Mouse (Mus musculus) heart, embryonic 10.5 days (tissue): ENCODE data around the gene Ranbp10. TPM values are rescaled to one million over a fixed set of nuclear protein-coding genes. Genes with fewer than 3 reads are reported as not detected.

Experiments used
- DNase-seq: peaks from one replicate; pipeline ENCODE4 v3.0.0-alpha.2; 2017; ENCODE audit warnings: low spot score
- H3K27ac ChIP-seq: fragments of 300-500 bp; sonication (generic); 2 replicates; pipeline ENCODE4 v1.5.1; 2016; ENCODE audit warnings: mild to moderate bottlenecking
- H3K27me3 ChIP-seq: fragments of 300-500 bp; sonication (generic); 2 replicates; pipeline ENCODE4 v1.6.1; 2016; ENCODE audit warnings: mild to moderate bottlenecking; ENCODE audit not compliant: poor library complexity, insufficient read depth, severe bottlenecking
- H3K36me3 ChIP-seq: fragments of 300-500 bp; sonication (generic); 2 replicates; pipeline ENCODE4 v1.6.1; 2016; ENCODE audit warnings: mild to moderate bottlenecking, moderate library complexity
- H3K4me1 ChIP-seq: fragments of 300-500 bp; sonication (generic); 2 replicates; pipeline ENCODE4 v1.6.1; 2016; ENCODE audit warnings: mild to moderate bottlenecking
- H3K4me3 ChIP-seq: fragments of 300-500 bp; sonication (generic); 2 replicates; pipeline ENCODE4 v1.5.1; 2016; ENCODE audit warnings: mild to moderate bottlenecking, moderate library complexity
- H3K9me3 ChIP-seq: fragments of 300-500 bp; sonication (generic); 2 replicates; pipeline ENCODE4 v1.6.1; 2016; ENCODE audit warnings: mild to moderate bottlenecking, moderate library complexity
- WGBS: fragments of 180-500 bp; shearing (Covaris S2); methylation state at CpG from one replicate; pipeline ENCODE4 v1.1.7; 2016; 5-methylcytosine and 5-hydroxymethylcytosine counted together
- polyA plus RNA-seq: library from polyadenylated mRNA; unstranded; fragments of >200 nt; fragmentation: Nextera tagmentation; extraction: Ambion mirVana; gene quantifications from 2 replicates; pipeline ENCODE4 v1.2.1, GENCODE M21; 2016

Gene Ranbp10
- polyA plus RNA-seq, result 8.6 and 10.4 TPM in 2 replicates

DNA sequence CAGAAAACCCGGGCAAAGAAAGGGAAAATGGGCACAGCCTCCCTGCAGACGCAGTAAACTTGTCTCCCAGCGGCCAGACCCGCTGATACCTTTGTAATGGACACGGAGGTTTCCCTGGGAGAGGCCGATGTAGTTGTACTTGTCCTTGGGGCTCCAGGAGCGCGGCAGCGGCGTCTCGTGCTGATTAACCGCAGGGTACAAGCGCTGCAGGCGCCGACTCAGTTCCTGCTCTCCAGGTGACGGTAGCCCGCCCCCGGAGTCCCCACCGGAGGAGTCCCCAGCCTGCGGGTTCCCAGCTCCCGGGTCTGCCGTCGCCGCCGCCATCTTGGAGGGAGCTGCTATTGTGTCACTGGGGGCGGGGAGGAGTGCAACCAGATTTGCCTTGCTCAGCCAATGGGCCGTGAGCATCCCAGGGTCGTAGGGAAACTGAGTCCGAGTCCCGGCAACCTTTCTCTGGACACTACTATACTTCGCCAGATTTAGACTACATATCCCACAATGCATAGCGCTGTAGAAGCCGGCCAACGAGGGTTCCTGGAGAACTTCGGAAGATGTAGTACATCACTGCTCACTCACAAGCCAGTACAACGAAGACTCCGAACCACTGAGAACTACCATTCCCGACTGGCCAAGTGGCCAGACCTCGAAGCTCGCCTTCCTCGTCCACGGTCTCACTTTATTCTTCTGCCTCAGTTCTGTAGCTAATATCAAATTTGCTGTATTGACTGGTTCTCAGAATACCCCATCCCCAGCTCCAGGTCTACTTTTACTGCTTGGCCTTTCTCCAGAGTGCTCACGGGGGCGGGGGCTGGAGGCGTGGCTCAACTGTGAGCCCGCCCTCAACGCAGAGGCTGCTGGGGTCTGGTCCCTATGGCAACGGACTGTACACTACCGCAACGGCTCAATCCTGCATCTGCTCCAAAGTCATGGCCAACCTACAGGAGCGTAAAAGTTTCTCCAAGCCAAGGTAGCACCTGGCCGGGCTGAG is at the start of gene Ranbp10, which contains the start of gene Tsnaxip1:
Gene Ranbp10, minus strand, starts transcription at position 490 of the 988 bp plus-strand sequence.
Gene Tsnaxip1, plus strand, starts transcription at position 871 of the 988 bp plus-strand sequence.
- peak; percentile 100 for DNase-seq
- under 1% methylated on average over 52 of the region's 52 CpGs for WGBS
- H3K4me1 ChIP-seq, result peaks cover 17% of the 10 kb centered on the region
- no peaks in the 10 kb centered on the region for H3K27me3 ChIP-seq
- peak within 1 kb of the TSS; percentile 97 for H3K4me3 ChIP-seq
- peak within 1 kb of the TSS; percentile 95 for H3K27ac ChIP-seq
- peaks cover 30% of the 10 kb centered on the region for H3K36me3 ChIP-seq
- no peaks in the 10 kb centered on the region for H3K9me3 ChIP-seq

DNA sequence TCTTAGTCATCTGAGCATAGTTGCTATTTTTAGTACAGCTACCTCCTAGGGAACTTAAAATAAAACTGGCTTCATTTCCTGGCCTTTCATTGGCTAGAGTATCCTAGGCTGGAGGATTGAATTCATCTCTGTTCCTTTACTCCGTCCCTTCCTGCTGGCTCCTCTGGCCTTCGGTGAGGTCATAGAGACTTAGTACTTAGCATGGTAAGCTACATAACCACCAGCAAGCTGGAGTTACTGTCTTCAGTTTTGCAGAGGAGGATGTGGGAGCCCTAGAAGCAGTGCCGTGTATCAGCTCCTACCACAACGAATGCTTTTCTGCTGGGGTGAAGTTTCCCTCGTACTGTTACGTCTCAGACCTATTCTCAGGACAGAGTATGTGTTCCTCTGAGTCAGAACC is 47.2 kb upstream of the Ranbp10 start:
- DNase-seq, result no peak
- Histone ChIP-seq H3K27me3 (no peaks in the 10 kb centered on the region), H3K36me3 (peaks cover 85% of the 10 kb centered on the region), H3K4me3 (no peak overlapping the region), H3K9me3 (no peaks in the 10 kb centered on the region), H3K27ac (peak overlapping the region; percentile 24; the same call in 1 of the 2 replicates), H3K4me1 (peaks cover 18% of the 10 kb centered on the region)
- WGBS, result 71% methylated on average over 6 of the region's 6 CpGs

DNA sequence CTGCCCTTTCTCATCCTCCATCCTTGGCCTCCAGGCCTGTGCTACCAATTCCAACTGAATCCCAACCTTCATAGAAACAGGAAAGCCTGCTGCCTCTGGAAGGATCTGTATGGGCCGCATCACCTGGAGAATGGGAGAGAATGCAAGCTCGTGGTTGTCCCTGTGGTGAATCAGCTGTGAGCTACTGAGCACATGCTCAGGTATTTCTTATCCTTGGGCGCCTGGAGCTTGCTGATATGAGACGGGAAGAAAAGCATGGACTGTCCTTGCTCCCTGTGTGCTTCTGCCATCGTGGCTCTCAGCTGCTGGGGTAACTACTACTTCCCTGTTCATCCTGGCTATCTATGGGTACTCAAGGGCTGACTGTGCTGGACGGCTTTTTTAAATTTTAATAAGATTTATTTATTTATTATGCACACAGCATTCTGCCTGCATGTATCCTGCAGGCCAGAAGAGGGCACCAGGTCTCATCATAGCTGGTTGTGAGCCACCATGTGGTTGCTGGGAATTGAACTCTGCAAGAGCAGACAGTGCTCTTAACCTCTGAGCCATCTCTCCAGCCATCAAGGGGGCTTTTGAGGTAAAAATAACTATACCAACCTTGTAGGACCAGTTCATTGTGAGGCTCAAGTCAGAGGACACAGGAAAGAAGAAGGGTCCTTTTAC is 39.3 kb upstream of the Ranbp10 start:
- Histone ChIP-seq H3K4me1 (peaks cover 25% of the 10 kb centered on the region), H3K9me3 (no peaks in the 10 kb centered on the region), H3K4me3 (no peak overlapping the region), H3K27ac (no peak overlapping the region), H3K27me3 (no peaks in the 10 kb centered on the region), H3K36me3 (peaks cover 80% of the 10 kb centered on the region)
- DNase-seq, result no peak
- 77% methylated on average over 6 of the region's 6 CpGs for WGBS

DNA sequence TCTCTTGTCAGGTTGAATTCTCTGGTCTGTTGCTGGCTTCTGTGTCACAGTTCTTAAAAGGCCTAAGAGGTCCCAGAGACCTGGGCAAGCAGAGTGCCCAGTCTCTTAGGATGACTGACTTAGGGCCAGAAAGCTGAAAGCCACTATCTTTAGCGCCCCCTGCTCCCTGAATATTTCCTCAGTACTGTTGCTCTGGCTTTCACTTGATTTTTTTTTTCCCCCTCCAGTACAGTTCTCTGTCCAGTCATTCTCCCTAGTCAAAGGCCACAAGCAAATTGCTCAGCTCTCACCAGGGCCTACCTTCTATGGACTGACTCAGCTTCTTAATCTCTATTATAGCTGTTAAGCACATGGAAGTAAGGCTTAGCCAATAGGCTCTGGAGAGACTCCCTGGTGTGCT is 34.8 kb upstream of the Ranbp10 start:
- peak overlapping the region; percentile 98 for H3K4me3 ChIP-seq
- peak overlapping the region; percentile 98; the same call in 1 of the 2 replicates for H3K27ac ChIP-seq
- peaks cover 51% of the 10 kb centered on the region for H3K4me1 ChIP-seq
- H3K9me3 ChIP-seq, result no peaks in the 10 kb centered on the region
- H3K36me3 ChIP-seq, result peaks cover 48% of the 10 kb centered on the region
- DNase-seq, result no peak
- WGBS, result 11% methylated on average over 1 of the region's 1 CpGs
- no peaks in the 10 kb centered on the region for H3K27me3 ChIP-seq

DNA sequence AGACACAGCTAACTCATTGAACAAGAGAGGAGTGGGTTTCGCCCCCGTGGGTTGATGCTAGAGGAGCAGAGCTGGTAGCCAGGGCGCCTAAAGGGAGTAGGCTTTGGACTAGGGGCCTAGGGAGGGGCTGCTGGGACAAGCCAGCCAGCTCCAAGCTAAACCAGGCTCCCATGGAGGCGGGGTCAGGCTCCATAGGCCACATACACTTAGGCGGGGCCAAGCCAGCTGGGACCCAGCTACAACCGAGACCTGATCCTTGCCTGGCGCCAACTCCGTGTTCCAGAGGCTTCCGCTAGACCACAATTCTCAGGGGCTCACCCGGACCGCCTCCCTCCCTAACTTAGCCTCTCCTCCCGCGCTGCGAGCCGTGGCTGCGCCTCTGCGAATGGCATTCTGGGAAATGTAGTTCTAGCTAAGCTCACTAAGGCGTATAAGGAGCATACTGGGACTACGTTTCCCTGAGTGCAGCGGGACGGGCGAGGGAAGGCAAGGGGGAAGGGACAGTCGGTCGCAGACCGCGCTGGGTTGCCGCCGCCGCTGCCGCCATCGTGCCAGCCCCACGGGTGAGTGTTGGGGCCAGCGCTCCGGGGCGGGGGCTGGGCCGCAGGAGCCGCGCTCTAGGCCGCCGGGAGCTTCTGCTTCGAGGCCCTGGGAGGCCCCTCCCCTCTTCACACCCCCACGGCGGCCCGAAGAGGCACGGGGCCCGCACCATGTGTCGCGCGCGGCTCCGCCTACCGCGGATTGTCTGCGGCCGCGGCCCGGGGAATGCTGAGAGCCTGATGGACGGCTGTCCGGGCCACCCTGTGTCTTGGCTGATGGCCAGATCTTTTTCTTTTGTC is 33.2 kb upstream of the Ranbp10 start, which contains the start of gene Nutf2:
Gene Nutf2, plus strand, starts transcription at position 438 of the 839 bp plus-strand sequence.
- peak within 1 kb of the TSS; percentile 98 for H3K4me3 ChIP-seq
- H3K27ac ChIP-seq, result peak within 1 kb of the TSS; percentile 98
- WGBS, result under 1% methylated on average over 59 of the region's 59 CpGs
- peaks cover 33% of the 10 kb centered on the region for H3K36me3 ChIP-seq
- peaks cover 67% of the 10 kb centered on the region for H3K4me1 ChIP-seq
- no peaks in the 10 kb centered on the region for H3K9me3 ChIP-seq
- DNase-seq, result peak; percentile 100
- H3K27me3 ChIP-seq, result no peaks in the 10 kb centered on the region

DNA sequence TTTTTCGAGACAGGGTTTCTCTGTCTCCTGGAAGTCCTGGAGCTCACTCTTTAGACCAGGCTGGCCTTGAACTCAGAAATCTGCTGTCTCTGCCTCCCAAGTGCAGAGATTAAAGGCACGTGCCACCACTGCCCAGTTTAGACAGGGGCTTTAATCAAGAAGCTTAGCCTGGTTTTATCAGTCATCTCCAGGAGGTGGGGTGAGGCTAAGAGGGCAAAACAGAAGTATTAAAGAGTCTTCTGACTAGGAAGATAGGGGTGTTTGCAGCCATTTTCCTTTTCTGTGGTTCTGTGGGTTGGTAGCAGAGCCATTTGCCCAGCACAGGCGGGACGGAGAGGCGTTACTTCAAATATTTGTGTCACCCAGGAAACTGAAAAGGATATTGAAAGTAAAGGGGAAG is 32.2 kb upstream of the Ranbp10 start:
- Histone ChIP-seq H3K27me3 (no peaks in the 10 kb centered on the region), H3K27ac (peak overlapping the region; percentile 98), H3K36me3 (peaks cover 25% of the 10 kb centered on the region), H3K9me3 (no peaks in the 10 kb centered on the region), H3K4me3 (peak overlapping the region; percentile 98; the same call in 1 of the 2 replicates), H3K4me1 (peaks cover 70% of the 10 kb centered on the region)
- no peak for DNase-seq
- WGBS, result 60% methylated on average over 5 of the region's 5 CpGs

DNA sequence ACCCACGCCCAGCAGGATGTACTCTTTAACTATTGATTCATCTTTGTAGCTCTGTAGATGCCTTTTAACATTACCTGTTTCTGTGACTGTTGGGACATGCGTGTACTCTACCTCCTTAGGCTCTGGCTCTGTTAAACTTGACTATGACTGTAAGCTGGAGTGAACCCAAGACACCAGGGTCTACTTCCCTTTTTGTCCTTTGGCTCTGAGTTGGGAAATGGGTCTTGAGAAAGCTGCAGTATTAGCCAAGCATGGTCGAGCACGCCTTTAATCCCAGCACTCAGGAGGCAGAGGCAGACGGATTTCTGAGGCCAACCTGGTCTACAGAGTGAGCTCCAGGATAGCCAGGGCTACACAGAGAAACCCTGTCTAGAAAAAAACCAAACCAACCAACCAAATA is 31.3 kb upstream of the Ranbp10 start:
- Histone ChIP-seq H3K4me1 (peaks cover 66% of the 10 kb centered on the region), H3K27ac (no peak overlapping the region), H3K27me3 (no peaks in the 10 kb centered on the region), H3K9me3 (no peaks in the 10 kb centered on the region), H3K36me3 (peaks cover 19% of the 10 kb centered on the region), H3K4me3 (no peak overlapping the region)
- no peak for DNase-seq
- WGBS, result 84% methylated on average over 5 of the region's 5 CpGs

DNA sequence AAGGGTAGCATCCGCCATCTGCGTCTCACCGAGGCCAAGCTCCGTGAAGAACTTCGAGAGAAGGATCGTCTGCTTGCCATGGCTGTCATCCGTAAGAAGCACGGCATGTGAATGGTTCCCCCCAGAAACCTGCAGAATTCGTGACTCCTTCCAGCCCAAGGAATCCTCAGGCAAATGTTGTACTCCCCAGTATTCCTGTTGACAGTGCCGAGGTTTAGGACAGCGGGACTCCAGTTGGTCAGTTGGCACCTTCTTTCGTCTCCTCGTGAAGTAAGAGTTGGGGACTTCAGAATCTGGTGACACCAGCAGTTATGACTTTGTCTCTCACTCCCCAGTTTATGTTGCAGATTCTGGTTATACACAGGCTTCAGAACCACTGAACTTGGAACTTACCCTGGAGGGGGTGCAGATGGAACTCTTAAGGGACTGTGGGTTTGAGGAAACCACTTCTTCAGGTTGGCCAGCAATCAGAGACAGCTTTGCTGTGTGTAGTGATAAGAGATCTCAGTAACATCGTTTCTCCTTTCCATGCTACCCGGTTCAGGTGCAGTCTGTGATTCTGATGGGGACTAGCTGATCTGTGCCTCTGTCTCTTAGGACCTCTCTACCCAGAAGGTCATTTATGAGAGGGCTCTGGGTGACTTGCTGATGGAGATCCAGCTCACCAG is 29.2 kb upstream of the Ranbp10 start:
- Histone ChIP-seq H3K4me3 (peak overlapping the region; percentile 77), H3K4me1 (peaks cover 52% of the 10 kb centered on the region), H3K9me3 (no peaks in the 10 kb centered on the region), H3K36me3 (peaks cover 12% of the 10 kb centered on the region; the same call in 1 of the 2 replicates), H3K27me3 (no peaks in the 10 kb centered on the region), H3K27ac (peak overlapping the region; percentile 92)
- no peak for DNase-seq
- WGBS, result 14% methylated on average over 15 of the region's 15 CpGs

DNA sequence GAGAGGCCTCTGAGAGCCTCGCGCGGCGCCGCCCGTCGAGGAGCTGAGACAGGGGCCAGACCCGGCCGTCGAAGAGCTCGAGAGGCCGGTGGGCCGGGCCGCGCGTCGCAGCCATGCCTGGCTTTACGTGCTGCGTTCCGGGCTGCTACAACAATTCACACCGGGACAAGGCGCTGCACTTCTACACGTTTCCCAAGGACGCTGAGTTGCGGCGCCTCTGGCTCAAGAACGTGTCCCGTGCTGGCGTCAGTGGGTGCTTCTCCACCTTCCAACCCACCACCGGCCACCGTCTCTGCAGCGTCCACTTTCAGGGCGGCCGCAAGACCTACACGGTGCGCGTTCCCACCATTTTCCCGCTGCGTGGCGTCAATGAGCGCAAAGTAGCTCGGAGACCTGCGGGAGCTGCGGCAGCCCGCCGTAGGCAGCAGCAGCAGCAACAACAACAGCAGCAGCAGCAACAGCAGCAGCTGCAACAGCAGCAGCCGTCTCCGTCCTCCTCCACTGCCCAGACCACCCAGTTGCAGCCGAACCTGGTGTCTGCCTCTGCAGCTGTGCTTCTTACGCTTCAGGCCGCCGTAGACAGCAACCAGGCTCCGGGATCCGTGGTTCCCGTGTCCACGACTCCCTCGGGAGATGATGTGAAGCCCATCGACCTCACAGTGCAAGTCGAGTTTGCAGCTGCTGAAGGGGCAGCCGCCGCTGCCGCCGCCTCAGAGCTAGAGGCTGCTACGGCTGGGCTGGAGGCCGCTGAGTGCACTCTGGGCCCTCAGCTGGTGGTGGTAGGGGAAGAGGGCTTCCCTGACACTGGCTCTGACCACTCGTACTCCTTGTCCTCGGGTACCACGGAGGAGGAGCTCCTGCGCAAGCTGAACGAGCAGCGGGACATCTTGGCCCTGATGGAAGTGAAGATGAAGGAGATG is 28.4 kb upstream of the Ranbp10 start:
- Histone ChIP-seq H3K27ac (peak overlapping the region; percentile 92), H3K27me3 (no peaks in the 10 kb centered on the region), H3K36me3 (peaks cover 12% of the 10 kb centered on the region; the same call in 1 of the 2 replicates), H3K4me3 (peak overlapping the region; percentile 77), H3K9me3 (no peaks in the 10 kb centered on the region), H3K4me1 (peaks cover 54% of the 10 kb centered on the region)
- WGBS, result under 1% methylated on average over 71 of the region's 71 CpGs
- DNase-seq, result peak; percentile 90

DNA sequence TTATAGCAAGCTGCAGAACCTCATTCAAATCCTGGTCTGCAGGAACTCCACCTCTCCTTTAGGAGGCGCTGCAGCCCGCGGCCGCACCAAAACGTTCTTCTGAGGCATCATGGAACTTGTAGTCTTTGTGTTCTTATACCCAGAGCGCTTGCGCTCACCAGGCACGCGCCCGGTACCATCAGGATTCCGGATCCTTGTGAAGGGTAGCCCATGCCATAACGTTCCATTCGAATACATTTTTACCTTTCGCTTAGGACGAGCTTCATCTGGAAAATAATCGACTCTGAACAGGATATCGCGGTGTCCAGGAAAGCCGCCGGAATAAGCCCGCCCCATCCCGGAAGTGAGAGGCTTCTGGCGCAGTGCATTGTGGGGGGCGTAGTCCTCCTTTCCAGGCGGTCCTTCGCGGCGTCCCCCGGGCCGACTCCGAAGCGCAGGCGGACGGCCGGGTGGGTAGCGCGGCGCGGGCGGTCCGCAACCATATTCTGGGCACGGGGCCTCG is 27.6 kb upstream of the Ranbp10 start, which contains the start of gene Thap11:
Gene Thap11, plus strand, starts transcription at position 418 of the 502 bp plus-strand sequence.
- Histone ChIP-seq H3K36me3 (peaks cover 15% of the 10 kb centered on the region), H3K27me3 (no peaks in the 10 kb centered on the region), H3K9me3 (no peaks in the 10 kb centered on the region), H3K4me3 (peak within 1 kb of the TSS; percentile 77), H3K4me1 (peaks cover 52% of the 10 kb centered on the region), H3K27ac (peak within 1 kb of the TSS; percentile 92)
- WGBS, result under 1% methylated on average over 43 of the region's 43 CpGs
- DNase-seq, result peak; percentile 97

DNA sequence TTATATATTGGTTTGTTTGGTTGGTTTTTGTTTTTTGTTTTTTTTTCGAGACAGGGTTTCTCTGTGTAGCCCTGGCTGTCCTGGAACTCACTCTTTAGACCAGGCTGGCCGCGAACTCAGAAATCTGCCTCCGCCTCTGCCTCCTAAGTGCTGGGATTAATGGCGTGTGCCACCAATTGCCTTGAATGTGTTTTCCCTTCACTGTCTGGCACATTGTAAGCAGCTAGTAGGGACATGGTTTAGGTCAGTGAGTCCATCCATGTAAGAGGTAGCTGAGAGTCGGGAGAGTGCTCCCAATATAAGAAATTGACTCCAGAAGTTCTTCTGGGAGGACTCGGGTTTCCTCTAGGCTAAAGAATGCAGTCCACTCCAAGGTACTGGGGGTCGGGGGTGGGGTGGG is 27.2 kb upstream of the Ranbp10 start:
- no peak for DNase-seq
- Histone ChIP-seq H3K27me3 (no peaks in the 10 kb centered on the region), H3K4me1 (peaks cover 48% of the 10 kb centered on the region), H3K36me3 (peaks cover 19% of the 10 kb centered on the region), H3K4me3 (peak overlapping the region; percentile 77), H3K27ac (peak overlapping the region; percentile 92), H3K9me3 (no peaks in the 10 kb centered on the region)
- WGBS, result 23% methylated on average over 8 of the region's 8 CpGs
